Mouse (Mus musculus) G1E (cell line): ENCODE measurements around the gene Nup54. TPM values are rescaled to one million over a fixed set of nuclear protein-coding genes. Genes with fewer than 3 reads are reported as not detected.

Experiments used
- ATAC-seq: 2 replicates; pipeline ENCODE4 v1.8.0; 2016; ENCODE audit warnings: mild to moderate bottlenecking; ENCODE audit not compliant: insufficient number of reproducible peaks, poor library complexity, low FRiP score, severe bottlenecking; ENCODE audit errors: extremely low read depth
- DNase-seq: peaks from one replicate; pipeline ENCODE4 v3.0.0; 2012; ENCODE audit warnings: low spot score
- H3K27me3 ChIP-seq: 2 replicates; pipeline ENCODE4 v1.6.1; 2012; ENCODE audit warnings: mild to moderate bottlenecking, low read length, inconsistent platforms; ENCODE audit not compliant: insufficient read depth
- H3K36me3 ChIP-seq: replicated peaks from 2 replicates; pipeline ENCODE3; 2012; ENCODE audit warnings: mild to moderate bottlenecking, inconsistent platforms
- H3K4me1 ChIP-seq: 2 replicates; pipeline ENCODE4 v1.6.1; 2012; ENCODE audit warnings: low read depth, low read length, inconsistent platforms, mixed read lengths; ENCODE audit not compliant: insufficient read depth
- H3K4me3 ChIP-seq: 2 replicates; pipeline ENCODE4 v1.5.1; 2012; ENCODE audit warnings: low read depth, mild to moderate bottlenecking, inconsistent platforms, low read length, moderate library complexity, mixed read lengths
- H3K9me3 ChIP-seq: replicated peaks from 2 replicates; pipeline ENCODE4 v1.6.1; 2012; ENCODE audit warnings: inconsistent platforms
- CTCF ChIP-seq: IDR thresholded peaks from 2 replicates; pipeline ENCODE4 v1.5.1; 2012; ENCODE audit warnings: low read depth, low read length, inconsistent platforms, mixed read lengths
- GATA1 ChIP-seq: IDR thresholded peaks from 2 replicates; pipeline ENCODE4 v1.6.1; 2012; ENCODE audit warnings: borderline replicate concordance, low read length, inconsistent platforms, mixed read lengths
- GATA2 ChIP-seq: IDR thresholded peaks from 2 replicates; pipeline ENCODE4 v1.6.1; 2012; ENCODE audit warnings: low read depth, low read length, inconsistent platforms, borderline replicate concordance
- POLR2AphosphoS5 ChIP-seq: IDR thresholded peaks from 2 replicates; pipeline ENCODE4 v1.6.1; 2012; ENCODE audit warnings: low read depth, low read length, inconsistent platforms; ENCODE audit not compliant: insufficient replicate concordance
- TAL1 ChIP-seq: conservative IDR thresholded peaks from 2 replicates; pipeline ENCODE4 v1.6.1; 2012; ENCODE audit warnings: low read depth, low read length, inconsistent platforms, mixed read lengths
- polyA plus RNA-seq: library from polyadenylated mRNA; stranded (reverse); fragments of >175 nt; gene quantifications from 2 replicates; pipeline ENCODE4 v1.2.3, GENCODE M21; 2012
- total RNA-seq, 2 experiments: library from RNA; stranded (forward) in 1 of 2; stranded (reverse) in 1 of 2; fragments of 200-1000 nt in 1 of 2; fragments of >200 nt in 1 of 2; fragmentation: Nextera tagmentation in 1 of 2; gene quantifications; 2 replicates each; pipeline ENCODE4 v1.2.3; 2014 to 2017

Gene Nup54
- total and polyA plus RNA-seq, 3 experiments = 34.0 to 119 (median 101) TPM

- no peak for TF ChIP-seq TAL1
- TF ChIP-seq POLR2AphosphoS5 = no peak
- no peak for ATAC-seq
- H3K36me3 ChIP-seq = peaks cover 90% of the 10 kb centered on the region
These were observed 10.9 kb downstream of the Nup54 start for GRCm38 (mm10) chr5:92424126-92424525.

GRCm38 (mm10) chr5:92413982-92414375, 21.0 kb downstream of the Nup54 start:
- ATAC-seq (no peak), DNase-seq (no peak)
- H3K36me3 ChIP-seq = peaks cover 50% of the 10 kb centered on the region

More at GRCm38 (mm10) chr5:92424126-92424525, 10.9 kb downstream of the Nup54 start:
- Histone ChIP-seq H3K4me3 (no peak overlapping the region), H3K4me1 (0 out of 2 replicates have a peak, but pooled peaks cover 2% of the 10 kb centered on the region), H3K27me3 (no peaks in the 10 kb centered on the region), H3K9me3 (peaks cover 7% of the 10 kb centered on the region)
- DNase-seq = no peak

GRCm38 (mm10) chr5:92413271-92413981, 21.6 kb downstream of the Nup54 start:
- H3K36me3 ChIP-seq = peaks cover 46% of the 10 kb centered on the region

More at GRCm38 (mm10) chr5:92413982-92414375, 21.0 kb downstream of the Nup54 start:
- no peak for TF ChIP-seq TAL1
- no peak for TF ChIP-seq GATA2
- TF ChIP-seq POLR2AphosphoS5 = no peak
- TF ChIP-seq CTCF = no peak
- TF ChIP-seq GATA1 = no peak
- Histone ChIP-seq H3K9me3 (no peaks in the 10 kb centered on the region), H3K4me1 (peaks cover 7% of the 10 kb centered on the region; the same call in 1 of the 2 replicates), H3K4me3 (no peak overlapping the region), H3K27me3 (no peaks in the 10 kb centered on the region)

GRCm38 (mm10) chr5:92411461-92412140, 23.4 kb downstream of the Nup54 start:
- Histone ChIP-seq H3K9me3 (no peaks in the 10 kb centered on the region), H3K4me3 (no peak overlapping the region), H3K27me3 (no peaks in the 10 kb centered on the region), H3K4me1 (peaks cover 7% of the 10 kb centered on the region; the same call in 1 of the 2 replicates), H3K36me3 (peaks cover 29% of the 10 kb centered on the region)
- ATAC-seq = no peak
- DNase-seq = no peak
- TF ChIP-seq GATA1 = no peak
- TF ChIP-seq TAL1 = no peak

More at GRCm38 (mm10) chr5:92413271-92413981, 21.6 kb downstream of the Nup54 start:
- DNase-seq = no peak
- no peak for TF ChIP-seq GATA2
- TF ChIP-seq GATA1 = no peak
- H3K9me3 ChIP-seq = no peaks in the 10 kb centered on the region
- no peak for ATAC-seq
- H3K4me1 ChIP-seq = peaks cover 7% of the 10 kb centered on the region; the same call in 1 of the 2 replicates
- no peaks in the 10 kb centered on the region for H3K27me3 ChIP-seq
- H3K4me3 ChIP-seq = no peak overlapping the region

- Histone ChIP-seq H3K4me1 (peaks cover 8% of the 10 kb centered on the region; the same call in 1 of the 2 replicates), H3K27me3 (no peaks in the 10 kb centered on the region), H3K9me3 (no peaks in the 10 kb centered on the region), H3K36me3 (peaks cover 21% of the 10 kb centered on the region), H3K4me3 (no peak overlapping the region)
- DNase-seq (no peak), ATAC-seq (no peak)
- no peak for TF ChIP-seq TAL1
- no peak for TF ChIP-seq POLR2AphosphoS5
- no peak for TF ChIP-seq GATA2
These were observed 24.5 kb downstream of the Nup54 start for GRCm38 (mm10) chr5:92410486-92410885.

- peaks cover 13% of the 10 kb centered on the region for H3K36me3 ChIP-seq
These were observed 25.5 kb downstream of the Nup54 start for GRCm38 (mm10) chr5:92409361-92410155.

More at GRCm38 (mm10) chr5:92409361-92410155, 25.5 kb downstream of the Nup54 start:
- peaks cover 12% of the 10 kb centered on the region; the same call in 1 of the 2 replicates for H3K4me1 ChIP-seq
- no peaks in the 10 kb centered on the region for H3K9me3 ChIP-seq
- TF ChIP-seq GATA1 = no peak
- no peak for TF ChIP-seq CTCF
- no peak for TF ChIP-seq TAL1
- TF ChIP-seq POLR2AphosphoS5 = no peak
- no peak for TF ChIP-seq GATA2
- H3K27me3 ChIP-seq = no peaks in the 10 kb centered on the region
- no peak for ATAC-seq
- no peak for DNase-seq
- H3K4me3 ChIP-seq = no peak overlapping the region
